Mouse (Mus musculus) spleen, adult 2 months (tissue): ENCODE results near the gene Sytl3.
"Not testable (repeated sequence)": the region's sequence is repeated elsewhere in the genome, so short reads cannot be mapped to it uniquely, and the experiment has no call there.

Experiments used
- CTCF ChIP-seq: fragments of 200-500 bp; IDR thresholded peaks from 2 replicates; pipeline ENCODE4 v1.5.1; 2011; ENCODE audit warnings: mild to moderate bottlenecking, inconsistent platforms; ENCODE audit not compliant: insufficient read depth, insufficient read length, insufficient replicate concordance; ENCODE audit errors: extremely low read depth
- POLR2A ChIP-seq: fragments of 200-500 bp; IDR thresholded peaks from 2 replicates; pipeline ENCODE4 v1.6.1; 2011; ENCODE audit warnings: low read depth, low read length, inconsistent platforms

DNA sequence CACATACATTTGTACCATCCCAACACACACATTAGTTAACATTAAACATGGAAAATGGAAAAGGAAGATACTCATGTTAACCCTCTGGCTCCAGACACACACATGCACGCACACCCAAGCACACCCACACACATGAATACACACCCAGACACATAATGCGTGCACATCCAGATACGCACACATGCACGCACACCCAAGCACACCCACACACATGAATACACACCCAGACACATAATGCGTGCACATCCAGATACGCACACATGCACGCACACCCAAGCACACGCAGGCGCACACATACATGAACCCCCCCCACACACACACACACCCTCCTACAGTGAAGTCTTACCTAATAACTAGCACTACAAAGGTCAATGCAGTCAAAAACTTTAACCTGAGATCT lies 42.2 kb upstream of the Sytl3 start:
- not testable (repeated sequence) for TF ChIP-seq CTCF, POLR2A
